Mouse (Mus musculus) bone marrow, adult 2 months (tissue): Measurements from ENCODE around the gene Agbl5. TPM values are rescaled to one million over a fixed set of nuclear protein-coding genes. Genes with fewer than 3 reads are reported as not detected.

Experiments
- H3K27ac ChIP-seq: fragments of 200-500 bp; 2 replicates; pipeline ENCODE4 v1.5.1; 2012; ENCODE audit warnings: low read depth, mild to moderate bottlenecking, control low read depth, inconsistent platforms, low read length; ENCODE audit not compliant: control insufficient read depth, poor library complexity, insufficient read depth
- H3K4me1 ChIP-seq: fragments of 200-500 bp; 2 replicates; pipeline ENCODE4 v1.6.1; 2011; ENCODE audit warnings: low read length; ENCODE audit not compliant: control insufficient read depth, insufficient read depth
- H3K4me3 ChIP-seq: fragments of 200-500 bp; replicated peaks from 2 replicates; pipeline ENCODE3; 2011; ENCODE audit warnings: mild to moderate bottlenecking, low read depth, low read length, control low read depth; ENCODE audit not compliant: control insufficient read depth
- CTCF ChIP-seq: fragments of 200-500 bp; IDR thresholded peaks from 2 replicates; pipeline ENCODE4 v1.5.1; 2011; ENCODE audit warnings: low read length, control low read depth; ENCODE audit not compliant: control insufficient read depth, insufficient read depth
- POLR2A ChIP-seq: fragments of 200-500 bp; IDR thresholded peaks from 2 replicates; pipeline ENCODE4 v1.6.1; 2011; ENCODE audit warnings: low read depth, mild to moderate bottlenecking, control low read depth, low read length, borderline replicate concordance; ENCODE audit not compliant: control insufficient read depth
- WGBS: fragments of 180-500 bp; shearing (Covaris S2); methylation state at CpG from one replicate; pipeline ENCODE4 v1.1.7; 2018; 5-methylcytosine and 5-hydroxymethylcytosine counted together
- polyA plus RNA-seq: library from polyadenylated mRNA; stranded (reverse); fragments of >200 nt; gene quantifications from 2 replicates; pipeline ENCODE4 v1.2.4, GENCODE M21; 2011; ENCODE audit warnings: low replicate concordance; ENCODE audit not compliant: missing spikeins, insufficient read depth, insufficient read length

Gene Agbl5
- polyA plus RNA-seq, 1 experiment = 6.2 TPM

DNA sequence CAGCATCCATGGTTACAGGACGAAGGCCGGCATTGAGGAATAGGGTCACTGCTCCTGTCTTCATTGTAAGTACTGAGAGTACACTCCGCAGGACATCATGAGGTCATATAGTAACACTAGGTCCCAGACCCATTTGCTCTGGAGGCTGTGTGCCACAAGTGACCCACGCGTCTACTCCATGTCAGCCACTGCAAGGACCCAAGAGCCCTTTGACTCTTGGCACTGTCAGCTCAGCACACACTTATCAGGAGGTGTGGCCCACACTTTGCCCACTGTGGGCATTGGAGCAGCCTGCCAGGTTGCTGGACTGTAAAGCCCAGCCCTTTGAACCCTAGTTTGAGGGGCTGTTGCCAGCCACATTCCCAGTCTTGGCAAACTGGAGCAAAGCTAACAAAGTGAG, 36.7 kb downstream of the Agbl5 start:
- TF ChIP-seq POLR2A (no peak), CTCF (no peak)
- H3K4me3 ChIP-seq = no peak overlapping the region
- no peaks in the 10 kb centered on the region; the same call in 1 of the 2 replicates for H3K4me1 ChIP-seq
- no peak overlapping the region for H3K27ac ChIP-seq
- WGBS = 94% methylated on average over 5 of the region's 5 CpGs

DNA sequence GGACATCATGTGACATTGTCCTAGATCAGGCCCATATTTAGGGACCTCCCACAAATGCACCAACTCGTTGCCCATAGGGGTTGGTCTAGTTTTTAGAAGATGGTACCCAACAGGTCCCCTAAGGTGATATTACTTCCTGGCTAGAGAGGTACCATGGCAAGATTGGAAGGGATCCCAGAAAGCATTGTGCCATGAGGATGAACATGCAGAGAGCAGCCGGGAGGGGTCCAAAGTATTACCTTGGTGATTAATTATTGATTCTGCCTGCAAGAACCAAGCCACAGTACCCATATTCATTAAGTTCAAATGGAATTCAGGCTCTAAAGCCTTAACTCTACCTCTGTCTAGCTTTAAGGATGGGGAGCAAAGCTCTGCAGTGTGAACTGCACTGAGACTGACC, 37.6 kb downstream of the Agbl5 start:
- WGBS = 82% methylated on average over 2 of the region's 2 CpGs
- H3K27ac ChIP-seq = no peak overlapping the region
- H3K4me1 ChIP-seq = no peaks in the 10 kb centered on the region; the same call in 1 of the 2 replicates
- TF ChIP-seq POLR2A (no peak), CTCF (no peak)
- no peak overlapping the region for H3K4me3 ChIP-seq

DNA sequence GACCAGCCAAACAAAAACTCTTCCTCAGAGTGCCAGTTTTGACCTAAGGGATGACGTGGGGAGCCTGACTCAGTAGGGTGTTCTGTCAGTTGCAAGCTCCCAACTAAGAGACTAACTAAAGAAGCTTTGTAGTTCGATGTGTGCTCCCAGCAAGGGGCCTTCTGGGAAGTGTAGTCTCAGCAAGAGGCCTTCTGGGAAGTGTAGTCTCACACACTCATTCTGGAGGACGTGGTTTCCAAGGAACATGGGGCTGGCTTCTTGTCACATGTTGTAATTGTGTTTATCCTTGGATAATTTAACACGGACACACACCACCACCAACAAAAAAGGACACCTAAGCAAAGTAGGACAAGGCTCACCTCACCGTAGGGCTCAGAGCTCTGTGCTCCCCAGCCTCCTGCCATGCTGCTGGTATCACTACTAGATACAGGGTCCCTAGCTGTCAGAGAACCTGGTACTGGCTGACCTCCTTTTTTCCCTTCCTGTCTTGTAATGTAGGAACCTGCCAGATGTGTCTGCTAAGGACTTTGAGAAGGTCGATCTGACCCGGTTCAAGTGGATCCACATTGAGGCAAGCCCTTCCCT, 39.5 kb downstream of the Agbl5 start:
- no peak overlapping the region for H3K4me3 ChIP-seq
- H3K4me1 ChIP-seq = no peaks in the 10 kb centered on the region
- H3K27ac ChIP-seq = no peak overlapping the region
- TF ChIP-seq CTCF (no peak), POLR2A (no peak)
- WGBS = 58% methylated on average over 7 of the region's 7 CpGs

DNA sequence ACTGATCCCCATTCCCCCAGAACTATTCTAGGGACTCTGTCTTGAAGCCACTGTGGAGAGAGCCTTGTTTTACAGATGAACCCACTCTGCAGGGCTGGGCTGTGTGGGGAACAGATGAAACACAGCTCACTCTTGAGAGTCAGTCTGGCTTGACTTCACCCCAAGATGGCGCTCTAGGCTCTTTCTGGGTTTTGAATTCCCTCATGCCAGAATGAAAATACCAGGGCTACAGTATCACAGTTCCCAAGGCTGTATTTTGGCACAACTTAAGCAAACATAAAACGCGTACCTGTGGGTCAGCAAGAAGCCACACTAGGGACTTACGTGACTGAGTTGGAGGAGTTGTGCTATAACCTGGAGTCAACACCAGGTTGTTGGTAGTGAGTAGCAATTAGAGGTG, 41.6 kb downstream of the Agbl5 start:
- WGBS = 66% methylated on average over 4 of the region's 4 CpGs
- H3K4me1 ChIP-seq = no peaks in the 10 kb centered on the region
- peak; percentile 62; the same call in 1 of the 2 replicates for TF ChIP-seq CTCF
- no peak for TF ChIP-seq POLR2A

DNA sequence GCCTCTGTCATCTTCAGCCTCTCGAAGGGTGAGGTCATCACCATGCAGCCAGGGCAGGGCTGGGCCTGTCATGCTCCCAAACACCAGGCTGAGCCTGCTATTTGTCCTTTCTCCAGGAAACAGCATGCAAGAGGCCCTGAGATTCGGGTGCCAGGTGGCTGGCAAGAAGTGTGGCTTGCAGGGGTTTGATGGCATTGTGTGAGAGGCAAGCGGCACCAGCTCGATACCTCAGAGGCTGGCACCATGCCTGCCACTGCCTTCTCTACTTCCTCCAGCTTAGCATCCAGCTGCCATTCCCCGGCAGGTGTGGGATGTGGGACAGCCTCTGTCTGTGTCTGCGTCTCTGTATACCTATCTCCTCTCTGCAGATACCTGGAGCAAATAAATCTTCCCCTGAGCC, 42.4 kb downstream of the Agbl5 start:
- Histone ChIP-seq H3K4me3 (no peak overlapping the region), H3K4me1 (no peaks in the 10 kb centered on the region), H3K27ac (no peak overlapping the region)
- TF ChIP-seq POLR2A (no peak), CTCF (no peak)
- 85% methylated on average over 6 of the region's 6 CpGs for WGBS

More for the DNA sequence above, 41.6 kb downstream of the Agbl5 start:
- no peak overlapping the region for H3K4me3 ChIP-seq
- no peak overlapping the region for H3K27ac ChIP-seq

DNA sequence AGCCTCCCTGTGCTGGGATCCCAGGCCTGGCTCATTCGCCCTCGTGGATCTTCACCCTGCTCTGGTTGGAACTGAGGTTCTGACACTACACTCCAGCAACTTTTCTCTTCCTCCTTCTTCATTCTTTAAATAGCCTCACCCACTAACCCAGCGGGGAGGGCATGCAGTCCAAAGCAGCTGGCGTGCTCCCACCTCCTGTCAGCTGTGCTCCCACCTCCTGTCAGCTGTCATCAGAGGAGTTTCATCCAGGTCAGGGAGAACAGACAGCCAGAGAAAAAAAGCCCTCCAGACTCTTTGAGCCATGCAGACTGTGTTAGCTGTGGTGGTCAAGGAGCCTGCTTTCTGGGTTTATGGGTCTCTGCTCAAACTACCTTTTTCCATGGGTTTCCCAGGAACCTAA, 42.9 kb downstream of the Agbl5 start:
- WGBS = 76% methylated on average over 4 of the region's 4 CpGs
- Histone ChIP-seq H3K27ac (no peak overlapping the region), H3K4me3 (no peak overlapping the region), H3K4me1 (no peaks in the 10 kb centered on the region)
- TF ChIP-seq CTCF (no peak), POLR2A (no peak)

DNA sequence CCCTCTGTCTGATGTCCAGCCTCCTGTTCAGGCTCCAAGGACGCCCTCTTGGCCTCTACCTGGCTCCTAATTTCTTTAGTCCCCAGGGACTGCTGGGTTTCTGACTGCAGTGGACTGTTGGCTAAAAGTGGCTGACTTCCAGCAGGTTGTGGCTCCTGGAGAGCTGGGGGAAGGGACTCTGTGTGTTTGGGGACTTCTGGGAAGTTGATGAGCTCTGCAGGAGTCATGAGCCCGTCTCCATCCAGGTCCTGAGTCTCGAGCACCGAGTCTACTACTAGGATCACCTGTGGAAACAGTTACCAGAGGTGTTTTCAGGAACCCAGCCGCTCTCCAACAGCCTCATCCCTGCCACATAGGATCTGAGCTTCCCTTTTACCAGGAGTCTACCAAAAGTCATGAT, 45.2 kb downstream of the Agbl5 start:
- Histone ChIP-seq H3K4me3 (no peak overlapping the region), H3K27ac (no peak overlapping the region), H3K4me1 (no peaks in the 10 kb centered on the region)
- TF ChIP-seq CTCF (no peak), POLR2A (no peak)
- WGBS = 73% methylated on average over 5 of the region's 5 CpGs

DNA sequence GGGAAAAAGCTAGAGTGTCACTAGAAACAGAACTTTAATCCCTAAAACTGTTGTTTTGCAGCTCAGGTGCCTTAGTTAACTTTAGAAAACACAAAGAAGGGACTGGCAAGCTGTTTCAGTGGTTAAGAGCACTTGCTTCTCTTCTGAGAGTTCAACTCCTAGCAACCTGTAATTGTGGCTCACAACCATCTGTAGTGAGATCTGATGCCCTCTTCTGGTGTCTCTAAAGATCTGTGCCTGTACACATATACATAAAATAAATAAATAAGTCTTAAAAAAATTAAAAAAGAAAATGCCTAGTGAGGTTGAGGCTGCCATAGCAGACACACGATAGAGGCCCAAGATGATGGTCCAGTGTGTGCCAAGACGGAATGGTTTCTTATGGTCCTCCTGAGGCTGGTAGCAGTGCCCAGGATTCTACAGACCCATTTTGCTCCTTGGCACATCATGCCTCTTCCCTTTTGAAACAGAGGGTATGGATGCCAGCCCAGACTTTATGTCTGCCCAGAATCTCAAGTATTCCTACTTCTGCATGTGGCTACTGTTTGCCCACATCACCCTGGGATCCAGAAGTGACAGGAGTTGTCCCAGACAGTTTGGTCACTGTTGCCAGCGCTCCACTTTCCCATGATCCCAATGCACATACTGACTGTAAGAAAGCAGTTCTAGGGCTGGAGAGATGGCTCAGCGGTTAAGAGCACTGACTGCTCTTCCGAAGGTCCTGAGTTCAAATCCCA, 46.4 kb downstream of the Agbl5 start:
- 85% methylated on average over 5 of the region's 5 CpGs for WGBS

DNA sequence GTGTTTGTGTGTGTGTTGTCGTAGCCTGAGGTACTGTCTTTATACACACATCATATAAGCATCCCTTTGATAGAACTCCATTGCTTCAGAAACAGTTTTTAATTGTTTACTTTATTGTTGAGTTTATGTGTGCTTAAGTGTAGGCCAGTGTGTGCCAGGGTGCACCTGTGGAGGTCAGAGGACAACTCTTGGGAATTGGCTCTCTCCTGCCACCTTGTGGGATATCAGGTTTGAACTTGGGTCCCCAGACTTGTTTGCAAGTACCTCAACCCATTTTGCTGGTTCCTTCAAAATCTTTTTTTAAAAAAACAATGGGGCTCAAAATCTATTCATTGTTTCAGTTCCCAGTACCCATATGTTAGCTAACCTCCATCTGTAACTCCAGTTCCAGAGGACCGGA, 54.5 kb downstream of the Agbl5 start:
- Histone ChIP-seq H3K27ac (no peak overlapping the region), H3K4me1 (no peaks in the 10 kb centered on the region), H3K4me3 (no peak overlapping the region)
- TF ChIP-seq CTCF (peak; percentile 38; the same call in 1 of the 2 replicates), POLR2A (no peak)
- WGBS = 93% methylated on average over 2 of the region's 2 CpGs

More for the DNA sequence above, 46.4 kb downstream of the Agbl5 start:
- Histone ChIP-seq H3K4me1 (no peaks in the 10 kb centered on the region), H3K4me3 (no peak overlapping the region), H3K27ac (no peak overlapping the region)
- TF ChIP-seq POLR2A (no peak), CTCF (no peak)
